Mouse (Mus musculus) kidney, postnatal 25 days (tissue): Measurements from ENCODE around the gene Fxyd2.

Source experiments
- DNase-seq, 2 experiments: peaks; one replicate each; pipeline ENCODE4 v3.0.0; 2021; ENCODE audit warnings: mixed read lengths in 2 of 2

Gene Fxyd2

GRCm38 (mm10) chr9:45399434-45399833, at the start of gene Fxyd2:
Gene Fxyd2, plus strand, starts transcription at chr9:45399669.
- peak; percentile 48 to 84 for DNase-seq

GRCm38 (mm10) chr9:45349851-45350250, 49.6 kb upstream of the Fxyd2 start:
- DNase-seq, result no peak

DNA sequence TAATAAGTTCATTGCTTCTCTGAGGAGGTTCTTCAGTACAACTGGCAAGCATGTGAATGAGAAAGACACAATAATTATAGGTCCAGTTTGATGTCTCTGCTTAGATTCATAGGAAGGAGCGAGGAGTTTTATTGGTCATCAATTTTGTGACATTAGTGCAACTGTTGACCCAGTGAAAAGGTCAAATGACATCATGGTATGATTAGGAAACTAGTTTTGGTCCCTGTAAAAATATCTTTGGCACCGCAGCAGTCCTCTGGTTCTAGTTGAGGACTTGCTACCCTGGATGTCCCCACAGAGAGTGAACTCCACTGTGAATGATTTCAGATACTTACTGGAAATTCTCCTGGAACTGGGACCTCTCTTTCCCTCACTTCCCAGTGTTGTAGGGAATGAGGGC, 44.3 kb upstream of the Fxyd2 start:
- no peak for DNase-seq

DNA sequence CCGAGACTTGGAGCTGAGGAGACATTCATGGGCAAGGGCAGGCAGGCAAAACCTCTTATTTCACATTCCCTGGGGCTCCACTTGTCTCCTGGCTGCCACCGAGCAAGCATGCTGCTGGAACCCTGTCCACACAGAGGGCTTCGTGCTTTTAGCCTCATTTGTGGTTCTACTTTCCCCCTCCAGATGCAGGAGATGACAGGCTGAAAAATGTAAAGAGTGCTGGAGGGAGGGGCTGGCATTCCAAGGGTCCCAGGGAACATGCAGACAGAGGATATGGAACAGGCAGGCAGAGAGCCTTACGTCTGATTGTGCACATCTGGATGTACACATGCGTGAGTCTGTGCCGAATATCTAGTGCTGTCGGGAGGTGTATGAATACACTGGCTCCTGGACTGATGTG, 41.1 kb upstream of the Fxyd2 start:
- no peak for DNase-seq

- no peak for DNase-seq
Observed at GRCm38 (mm10) chr9:45362051-45362461, 37.4 kb upstream of the Fxyd2 start.

- no peak for DNase-seq
Observed at GRCm38 (mm10) chr9:45363639-45364214, 35.7 kb upstream of the Fxyd2 start.

GRCm38 (mm10) chr9:45367716-45368115, 31.8 kb upstream of the Fxyd2 start:
- DNase-seq, result no peak

DNA sequence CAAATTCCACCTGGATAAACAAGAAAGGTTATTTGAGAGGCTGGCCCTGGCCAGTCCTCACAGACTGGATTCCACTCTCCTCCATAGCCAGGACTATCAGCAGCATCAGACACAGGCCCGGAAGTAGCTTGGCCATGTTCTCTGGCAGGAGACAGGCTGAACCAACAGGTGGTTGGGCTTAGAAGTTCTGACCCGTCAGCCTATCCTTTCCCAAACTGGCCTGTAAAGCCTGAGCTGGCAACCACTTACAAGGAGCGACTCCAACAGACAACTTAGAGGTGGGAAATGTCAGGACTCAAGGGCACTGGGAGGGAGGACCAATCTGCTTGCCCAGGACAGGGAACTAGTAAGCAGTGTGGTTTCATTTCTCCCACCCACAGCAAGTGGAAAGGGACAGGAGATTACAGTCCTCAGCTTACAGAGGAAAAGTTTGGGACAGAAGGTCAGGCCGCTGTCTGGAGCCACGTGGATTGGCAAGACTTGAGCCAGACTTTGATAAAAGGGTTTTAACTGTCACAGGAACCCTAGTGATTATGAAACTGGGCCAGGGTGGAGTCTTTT, 31.0 kb upstream of the Fxyd2 start:
- no peak for DNase-seq

GRCm38 (mm10) chr9:45370117-45370561, 29.3 kb upstream of the Fxyd2 start, which contains the start of gene Fxyd6:
Gene Fxyd6, plus strand, starts transcription at chr9:45370185.
- DNase-seq, result peak; percentile 53 to 68

DNA sequence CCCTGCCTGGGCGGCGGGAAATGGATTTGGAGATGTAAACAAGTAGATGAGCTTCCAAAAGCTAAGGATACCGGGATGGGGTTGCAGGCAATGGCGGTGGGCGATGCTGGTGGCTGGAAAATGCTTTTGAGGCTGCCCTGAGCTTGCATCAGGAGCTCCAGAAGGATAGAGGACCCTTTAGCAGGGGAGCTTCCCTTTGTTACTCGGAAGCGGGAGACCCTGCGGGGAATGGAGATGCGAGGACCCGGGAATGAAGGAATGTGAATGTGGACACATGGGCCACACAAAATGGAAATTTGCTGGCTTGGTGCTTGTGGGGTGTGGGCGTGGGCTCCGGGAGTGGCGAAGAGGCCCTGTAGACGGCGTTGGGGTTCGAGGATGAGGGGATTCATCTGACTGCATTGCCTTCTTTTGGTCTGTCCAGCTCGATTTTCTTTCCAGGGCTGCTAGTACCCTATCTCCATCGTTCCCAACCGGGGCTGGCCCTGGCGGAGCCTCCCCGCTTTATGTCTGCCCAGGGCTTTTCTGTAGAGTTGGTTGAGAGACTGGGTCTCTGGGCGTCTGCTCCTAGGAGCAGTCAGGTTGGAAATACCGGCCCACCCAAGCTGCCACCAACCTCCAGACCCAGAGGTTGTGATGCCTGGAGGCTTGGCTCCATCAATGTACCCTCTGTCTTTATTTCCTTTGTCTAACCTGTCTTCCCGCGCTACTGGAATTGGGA, 28.7 kb upstream of the Fxyd2 start:
- DNase-seq, result no peak

- DNase-seq, result no peak
Observed at GRCm38 (mm10) chr9:45371337-45371707, 28.1 kb upstream of the Fxyd2 start.

DNA sequence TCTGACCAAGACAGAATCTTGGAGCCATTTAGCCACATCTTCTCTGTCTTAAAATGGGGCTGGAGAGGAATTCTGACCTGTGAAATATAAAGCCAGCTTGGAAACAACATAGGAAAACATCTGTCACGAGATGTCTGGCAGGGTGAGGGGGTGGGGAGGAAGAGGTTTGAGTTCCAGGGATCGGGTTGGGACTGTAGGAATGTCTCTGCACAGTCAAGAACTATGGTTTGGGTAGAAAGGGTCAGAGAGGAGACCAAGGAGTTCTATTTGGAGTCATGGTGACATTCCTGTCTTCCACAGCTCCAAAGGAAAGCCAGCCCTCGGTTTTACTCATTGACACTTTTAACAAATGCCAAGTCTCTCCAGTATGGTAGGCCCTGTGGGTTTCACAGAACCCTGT, 25.6 kb upstream of the Fxyd2 start:
- no peak for DNase-seq

DNA sequence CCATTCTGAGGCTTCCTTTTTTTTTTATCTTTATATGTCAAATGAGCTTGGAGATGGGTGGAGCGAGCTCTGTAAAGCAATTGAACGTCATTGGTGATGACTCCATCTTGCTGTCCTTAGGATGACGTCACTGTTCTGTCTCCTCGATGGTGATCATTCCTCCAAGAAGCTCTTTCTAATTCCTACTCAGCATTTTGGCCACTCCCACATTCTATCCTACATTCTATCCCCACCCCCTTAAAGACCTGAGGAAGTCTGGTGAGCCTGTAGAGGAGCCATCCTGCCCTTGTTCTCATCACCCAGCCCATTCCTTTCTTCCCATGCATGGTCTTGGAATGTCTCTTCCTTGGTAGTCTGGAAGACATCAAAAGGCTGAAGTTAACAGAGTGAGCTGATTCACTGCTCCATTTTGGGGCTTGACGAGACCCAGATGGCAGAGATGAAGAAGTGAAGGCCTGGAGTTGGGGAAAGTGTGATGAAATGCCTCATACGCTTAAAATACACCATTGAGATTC, 24.4 kb upstream of the Fxyd2 start:
- DNase-seq, result no peak

GRCm38 (mm10) chr9:45376427-45376826, 23.0 kb upstream of the Fxyd2 start:
- no peak for DNase-seq

DNA sequence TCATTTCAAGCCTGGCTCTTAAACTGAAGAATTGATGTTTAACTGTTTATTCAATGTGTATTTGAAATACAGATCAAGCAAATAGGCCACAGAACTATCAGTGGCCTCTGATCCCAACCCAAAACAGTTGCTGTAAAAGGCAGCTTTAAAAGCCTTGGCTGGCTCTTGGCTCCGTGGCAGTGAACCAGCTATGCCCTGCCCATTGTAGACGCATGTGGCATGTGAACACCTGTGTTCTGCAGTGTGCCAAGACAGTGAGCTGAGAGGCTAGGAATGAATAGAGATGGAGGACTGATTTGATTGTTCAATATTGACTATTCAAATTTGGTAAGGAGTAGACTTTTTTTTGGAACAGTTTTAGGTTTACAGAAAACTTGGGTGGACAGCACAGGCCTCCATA, 22.6 kb upstream of the Fxyd2 start:
- DNase-seq, result no peak

- no peak for DNase-seq
Observed at GRCm38 (mm10) chr9:45380411-45381251, 18.8 kb upstream of the Fxyd2 start.

- DNase-seq, result no peak
Observed at GRCm38 (mm10) chr9:45382336-45382735, 17.1 kb upstream of the Fxyd2 start.

GRCm38 (mm10) chr9:45382834-45383233, 16.6 kb upstream of the Fxyd2 start:
- no peak for DNase-seq

- DNase-seq, result no peak
Observed at GRCm38 (mm10) chr9:45383883-45384282, 15.6 kb upstream of the Fxyd2 start.

- no peak for DNase-seq
Observed at GRCm38 (mm10) chr9:45386698-45387097, 12.8 kb upstream of the Fxyd2 start.

GRCm38 (mm10) chr9:45388385-45388994, 11.0 kb upstream of the Fxyd2 start:
- DNase-seq, result peak; percentile 87 to 94

- DNase-seq, result peak in 1 of 2 experiments; percentile 34
Observed at GRCm38 (mm10) chr9:45389596-45389995, 9.9 kb upstream of the Fxyd2 start.

DNA sequence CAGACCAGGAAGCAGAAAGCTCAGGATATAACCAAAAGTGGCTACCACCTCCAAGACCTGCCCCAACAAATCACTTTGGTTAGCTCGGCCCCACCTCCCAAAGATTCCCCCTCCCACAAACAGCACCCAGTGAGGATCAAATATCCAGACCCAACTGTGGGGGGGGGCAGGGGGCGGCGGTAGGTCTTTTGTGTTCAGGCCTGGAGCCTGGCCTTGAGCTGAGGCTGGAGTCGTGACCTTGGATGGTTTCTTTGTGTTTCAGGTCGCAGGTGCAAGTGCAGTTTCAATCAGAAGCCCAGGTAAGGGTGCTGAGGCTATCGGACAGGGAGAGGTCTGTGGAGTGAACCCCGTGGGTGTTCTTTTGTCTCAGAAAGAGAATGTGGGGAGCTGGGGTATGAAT, 8.2 kb upstream of the Fxyd2 start:
- DNase-seq, result no peak
